Comparison of ENCODE assay signal across 9 mouse cellular contexts in genomic region chr16:39109383-39110033, GRCm38 (mm10).
DNase-seq lines count a peak whose midpoint lies in the region; ATAC-seq and TF ChIP-seq lines count a peak whose summit lies in the region.
"Had no signal": no experiment of that assay in that cellular context is flagged by ENCODE, and none has a peak within 500 bp of the region (broad histone marks: within the 10 kb centered on the region; RNA-seq: fewer than 3 reads in every experiment).

No protein-coding gene starts in this region.

- H3K9ac ChIP-seq in hindbrain, embryonic 16.5 days (ENCODE audit: low read depth, low read length) = peak overlapping the region; percentile 67
- peak overlapping the region; percentile 49; the same call in 1 of the 2 replicates for H3K9ac ChIP-seq in midbrain, embryonic 13.5 days (replicated peaks)

- WGBS in hindbrain, embryonic 16.5 days = 19% methylated on average over 15 of the region's 15 CpGs
- 15% methylated on average over 15 of the region's 15 CpGs for WGBS in midbrain, embryonic 13.5 days

- H3K4me2 ChIP-seq in hindbrain, embryonic 16.5 days (ENCODE audit: low read length) = peak overlapping the region; percentile 71
- H3K4me2 ChIP-seq in midbrain, embryonic 13.5 days (replicated peaks) = peak overlapping the region; percentile 54

- H3K4me1 ChIP-seq in hindbrain, embryonic 16.5 days (ENCODE audit: control insufficient read depth, insufficient read depth, low read depth, low read length) = no peaks in the 10 kb centered on the region
- H3K4me1 ChIP-seq in midbrain, embryonic 13.5 days (replicated peaks) = no peaks in the 10 kb centered on the region

- H3K9me3 ChIP-seq in hindbrain, embryonic 16.5 days (ENCODE audit: control insufficient read depth, low read length) = no peaks in the 10 kb centered on the region
- no peaks in the 10 kb centered on the region for H3K9me3 ChIP-seq in midbrain, embryonic 13.5 days

- 0 out of 2 replicates have a peak overlapping the region, but pooled peaks have one; percentile 39 for H3K27ac ChIP-seq in hindbrain, embryonic 16.5 days (ENCODE audit: low read depth, low read length)
- peak overlapping the region; percentile 80 for H3K27ac ChIP-seq in left cerebral cortex, adult 2 months
- H3K27ac ChIP-seq in midbrain, embryonic 13.5 days = no peak overlapping the region

- H3K4me3 ChIP-seq in hindbrain, embryonic 16.5 days (ENCODE audit: low read length) = peak overlapping the region; percentile 37
- H3K4me3 ChIP-seq in left cerebral cortex, adult 2 months = peak overlapping the region; percentile 57
- peak overlapping the region; percentile 34 for H3K4me3 ChIP-seq in midbrain, embryonic 13.5 days (replicated peaks)

- intact Hi-C loops in left cerebral cortex, adult 2 months (cut with DNase I) = loop anchor here (5.0 to 10.0 kb wide), 3 partner anchors 208 to 1855 kb away; no protein-coding TSS in a partner anchor

- ATAC-seq in hindbrain, embryonic 16.5 days = peak; percentile 77; the same call in 1 of the 2 replicates
- ATAC-seq in midbrain, embryonic 13.5 days = peak; percentile 85

- H3K36me3 ChIP-seq in hindbrain, embryonic 16.5 days (ENCODE audit: control insufficient read depth, insufficient read depth, low read length) = no peaks in the 10 kb centered on the region
- no peaks in the 10 kb centered on the region for H3K36me3 ChIP-seq in midbrain, embryonic 13.5 days
- H3K36me3 ChIP-seq: G1E had no signal

- DNase-seq in heart, adult 18-20 months = peak; percentile 7 to 40
- no peak for DNase-seq in heart, adult 11 months
- DNase-seq in brain, embryonic 18.5 days (ENCODE audit: low read depth, low spot score) = peak; percentile 50
- DNase-seq in fibroblast of lung, adult 2 months (ENCODE audit: low read depth) = peak; percentile 3
- DNase-seq in left cerebral cortex, adult 2 months (ENCODE audit: extremely low spot score in 1 of 2, low spot score in 2 of 2) = peak; percentile 57 to 64
- peak; percentile 49 for DNase-seq in testis, postnatal 14 days (ENCODE audit: low spot score)

- no peaks in the 10 kb centered on the region for H3K27me3 ChIP-seq in hindbrain, embryonic 16.5 days (replicated peaks; ENCODE audit: control insufficient read depth, insufficient read depth, low read length)
- no peaks in the 10 kb centered on the region for H3K27me3 ChIP-seq in midbrain, embryonic 13.5 days

- peak; percentile 83 for TF ChIP-seq CTCF in left cerebral cortex, adult 2 months (IDR thresholded peaks at IDR 0.05)
